Mouse (Mus musculus) intestine, embryonic 14.5 days (tissue): ENCODE measurements around the gene En2. TPM values are rescaled to one million over a fixed set of nuclear protein-coding genes. Genes with fewer than 3 reads are reported as not detected.
A peak's percentile ranks its signal among the peaks of the same experiment; 100 is the strongest.

ENCODE experiments used
- ATAC-seq: fragments of 200-750 bp; cut with Nextera tagmentation; replicated peaks from 2 replicates; pipeline ENCODE4 v1.8.0; 2017; ENCODE audit warnings: low read depth, moderate number of reproducible peaks, moderate TSS enrichment, moderate library complexity; ENCODE audit not compliant: low FRiP score, low TSS enrichment
- DNase-seq: peaks from one replicate; pipeline ENCODE4 v3.0.0-alpha.2; 2018; ENCODE audit warnings: low spot score
- H3K27ac ChIP-seq: fragments of 300-500 bp; sonication (generic); 2 replicates; pipeline ENCODE4 v1.5.1; 2014; ENCODE audit warnings: low read depth, mild to moderate bottlenecking, control low read depth
- H3K27me3 ChIP-seq: fragments of 300-500 bp; sonication (generic); replicated peaks from 2 replicates; pipeline ENCODE4 v1.6.1; 2014; ENCODE audit warnings: low read length, control low read depth; ENCODE audit not compliant: control insufficient read depth, insufficient read depth
- H3K36me3 ChIP-seq: fragments of 300-500 bp; sonication (generic); 2 replicates; pipeline ENCODE4 v1.6.1; 2014; ENCODE audit warnings: low read length, control low read depth; ENCODE audit not compliant: control insufficient read depth, insufficient read depth
- H3K4me1 ChIP-seq: fragments of 300-500 bp; sonication (generic); replicated peaks from 2 replicates; pipeline ENCODE4 v1.6.1; 2014; ENCODE audit warnings: low read length, control low read depth, mixed read lengths; ENCODE audit not compliant: control insufficient read depth, insufficient read depth
- H3K4me2 ChIP-seq: fragments of 300-500 bp; sonication (generic); 2 replicates; pipeline ENCODE4 v1.6.1; 2014; ENCODE audit warnings: low read length
- H3K4me3 ChIP-seq: fragments of 300-500 bp; sonication (generic); 2 replicates; pipeline ENCODE4 v1.5.1; 2014; ENCODE audit warnings: low read depth, low read length, control low read depth, mixed read lengths
- H3K9ac ChIP-seq: fragments of 300-500 bp; sonication (generic); 2 replicates; pipeline ENCODE4 v1.6.1; 2014; ENCODE audit warnings: mild to moderate bottlenecking, low read length
- H3K9me3 ChIP-seq: fragments of 300-500 bp; sonication (generic); 2 replicates; pipeline ENCODE4 v1.6.1; 2016; ENCODE audit warnings: low read length, control low read depth; ENCODE audit not compliant: control insufficient read depth
- WGBS: fragments of 180-500 bp; shearing (Covaris S2); extraction: QIAGEN DNeasy Blood & Tissue Kit; methylation state at CpG from one replicate; pipeline ENCODE4 v1.1.7; 2014; 5-methylcytosine and 5-hydroxymethylcytosine counted together
- polyA plus RNA-seq: library from polyadenylated mRNA; unstranded; fragments of >200 nt; fragmentation: Nextera tagmentation; extraction: Ambion mirVana; gene quantifications from 2 replicates; pipeline ENCODE4 v1.2.1, GENCODE M21; 2014

En2 gene
- not detected in 2 replicates for polyA plus RNA-seq

DNA sequence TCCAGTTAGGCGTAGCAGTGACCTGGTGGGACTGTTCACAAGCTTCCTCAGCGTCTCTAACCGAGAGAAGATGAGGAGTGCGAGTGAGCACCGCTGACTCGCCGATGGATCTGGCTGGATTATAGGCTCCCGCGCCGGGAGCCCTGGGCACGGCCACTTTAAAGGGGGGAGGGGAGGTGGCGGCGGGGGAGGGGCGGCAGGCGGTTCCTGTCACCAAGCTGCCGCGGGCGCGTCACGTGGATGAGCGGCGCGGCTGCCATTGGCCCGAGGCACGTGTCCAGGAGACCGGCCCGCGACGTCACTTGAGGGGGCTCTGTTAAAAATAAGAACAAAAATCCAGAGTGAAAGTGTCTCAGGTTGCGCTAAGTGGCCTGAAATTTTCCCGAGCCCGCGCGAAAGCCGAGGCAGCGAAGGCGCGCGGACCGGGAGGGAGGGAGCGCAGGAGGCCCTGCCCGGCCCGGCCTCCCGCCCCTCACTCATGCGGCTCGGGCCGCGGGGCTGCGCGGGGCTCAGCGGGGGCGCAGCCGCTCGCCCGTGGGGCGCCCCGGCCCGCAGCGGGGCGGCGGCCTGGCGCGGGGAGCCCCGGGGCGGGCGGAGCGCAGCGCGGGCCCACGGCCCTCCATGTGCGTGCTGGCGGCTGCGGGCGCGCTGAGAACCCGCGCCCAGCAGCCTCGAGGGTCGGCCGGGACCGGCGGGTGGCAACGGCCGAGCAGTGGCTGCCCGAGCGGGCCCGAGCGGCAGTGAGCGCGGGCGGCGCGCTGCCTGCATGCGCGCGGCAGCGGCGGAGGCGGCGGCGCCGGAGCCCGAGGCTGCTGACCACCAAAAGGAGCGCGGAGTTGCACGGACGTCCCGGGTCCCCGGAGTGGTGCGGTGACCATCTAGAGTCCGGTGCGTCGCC, at the start of gene En2:
Gene En2 (plus strand): TSS at position 337 of the 898 bp plus-strand sequence.
- Histone ChIP-seq H3K9ac (no peak within 1 kb of the TSS), H3K9me3 (no peaks in the 10 kb centered on the region), H3K27ac (no peak within 1 kb of the TSS), H3K4me3 (peak within 1 kb of the TSS; percentile 47), H3K27me3 (peaks cover 96% of the 10 kb centered on the region), H3K4me2 (peak within 1 kb of the TSS; percentile 86), H3K4me1 (0 out of 2 replicates have a peak, but pooled peaks cover 10% of the 10 kb centered on the region), H3K36me3 (no peaks in the 10 kb centered on the region)
- WGBS, result under 1% methylated on average over 69 of the region's 113 CpGs
- DNase-seq (peak; percentile 74), ATAC-seq (peak; percentile 44; the same call in 1 of the 2 replicates)

DNA sequence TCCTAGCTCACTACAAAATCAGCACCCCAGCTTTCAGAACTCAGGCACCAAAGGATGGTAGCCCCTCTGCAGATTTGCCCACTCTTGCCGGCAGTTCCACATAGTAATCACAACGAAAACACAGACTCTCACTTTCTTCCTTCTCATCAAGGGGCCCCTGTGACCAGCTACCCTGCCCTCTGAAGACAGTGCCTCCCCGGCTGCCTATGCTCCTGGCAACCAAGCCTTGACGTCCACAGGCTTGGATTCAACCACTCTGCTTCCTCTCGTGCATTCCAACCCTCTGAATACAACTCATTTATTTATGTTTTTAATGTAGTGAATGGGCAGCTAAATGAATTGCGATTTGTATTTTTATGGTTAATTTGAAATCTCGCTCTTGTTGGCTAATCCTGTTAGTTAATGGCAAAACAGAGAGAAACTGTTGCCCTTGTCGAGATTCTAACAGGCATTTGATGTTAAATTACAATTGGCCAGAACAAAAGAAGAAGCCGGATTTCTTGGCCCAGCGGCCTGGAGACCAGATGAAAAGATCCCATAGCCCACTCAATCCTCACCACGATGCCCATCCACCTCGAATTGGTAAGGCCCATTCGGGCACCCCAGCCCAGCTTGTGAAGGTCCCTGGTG, 48.1 kb upstream of the En2 start:
- Histone ChIP-seq H3K9ac (no peak overlapping the region), H3K27ac (no peak overlapping the region), H3K4me1 (no peaks in the 10 kb centered on the region), H3K4me2 (no peak overlapping the region), H3K4me3 (no peak overlapping the region), H3K36me3 (no peaks in the 10 kb centered on the region), H3K9me3 (no peaks in the 10 kb centered on the region), H3K27me3 (peaks cover 70% of the 10 kb centered on the region)
- ATAC-seq, result no peak
- DNase-seq, result no peak
- WGBS, result 5% methylated on average over 13 of the region's 13 CpGs

DNA sequence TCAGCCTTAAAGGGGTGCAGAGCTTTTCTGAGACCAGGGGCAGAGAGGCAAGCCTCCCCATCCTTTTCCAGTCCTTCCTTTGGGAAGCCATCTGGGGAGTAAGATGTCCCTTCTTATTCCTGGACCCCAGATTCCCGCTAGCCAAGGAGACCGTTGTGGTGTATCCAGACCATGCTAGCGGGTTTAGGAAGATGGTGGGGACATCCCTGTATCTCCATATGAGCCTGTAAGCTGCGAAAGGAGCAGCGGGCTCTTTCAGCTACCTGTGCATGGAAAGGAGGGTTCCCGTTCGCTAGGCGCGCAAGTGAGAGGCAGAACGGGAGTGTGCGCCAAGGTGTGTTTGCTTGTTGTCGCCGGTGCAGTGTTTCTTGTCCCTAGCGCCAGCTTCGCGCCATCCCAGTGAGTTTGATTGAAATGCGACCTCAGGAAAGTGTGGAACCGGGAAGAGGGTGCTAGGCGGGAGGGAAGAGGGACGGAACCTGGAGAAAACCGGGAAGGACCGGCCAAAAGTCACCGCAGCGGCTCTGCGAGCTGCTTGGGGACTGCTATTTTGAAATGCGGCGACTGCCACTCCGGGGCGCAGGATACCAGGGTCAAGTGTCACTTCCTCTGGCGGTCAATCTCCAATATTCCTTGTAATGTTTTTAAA, 47.5 kb upstream of the En2 start:
- no peak overlapping the region for H3K9ac ChIP-seq
- peaks cover 76% of the 10 kb centered on the region for H3K27me3 ChIP-seq
- H3K9me3 ChIP-seq, result no peaks in the 10 kb centered on the region
- H3K27ac ChIP-seq, result no peak overlapping the region
- H3K4me3 ChIP-seq, result peak overlapping the region; percentile 8
- H3K36me3 ChIP-seq, result no peaks in the 10 kb centered on the region
- ATAC-seq (no peak), DNase-seq (no peak)
- H3K4me2 ChIP-seq, result peak overlapping the region; percentile 14
- H3K4me1 ChIP-seq, result no peaks in the 10 kb centered on the region; the same call in 1 of the 2 replicates
- WGBS, result under 1% methylated on average over 30 of the region's 30 CpGs

DNA sequence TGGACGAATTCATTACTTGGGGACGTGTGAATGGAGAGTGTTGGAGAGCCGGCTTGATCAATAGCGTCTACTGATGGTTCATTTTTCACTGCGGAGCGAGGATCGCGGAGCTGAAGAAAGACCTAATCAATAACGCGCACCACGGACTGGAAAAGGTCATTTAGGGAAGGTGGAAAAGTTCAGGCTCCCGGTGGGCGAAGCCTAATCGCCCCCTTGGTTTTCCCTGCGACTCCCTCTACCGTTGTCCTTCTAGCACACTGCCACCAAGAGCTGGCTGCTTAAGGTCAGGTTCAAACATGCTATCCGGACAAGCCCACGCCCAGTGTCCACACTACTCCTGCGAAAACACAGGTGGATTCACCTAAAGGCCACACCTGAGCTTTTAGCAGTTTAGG, 47.0 kb upstream of the En2 start:
- ATAC-seq, result no peak
- Histone ChIP-seq H3K4me3 (peak overlapping the region; percentile 8), H3K9me3 (no peaks in the 10 kb centered on the region), H3K9ac (no peak overlapping the region), H3K4me2 (peak overlapping the region; percentile 14), H3K36me3 (no peaks in the 10 kb centered on the region), H3K4me1 (no peaks in the 10 kb centered on the region; the same call in 1 of the 2 replicates), H3K27me3 (peaks cover 80% of the 10 kb centered on the region), H3K27ac (no peak overlapping the region)
- whole genome bisulfite sequencing, result under 1% methylated on average over 19 of the region's 19 CpGs
- no peak for DNase-seq

DNA sequence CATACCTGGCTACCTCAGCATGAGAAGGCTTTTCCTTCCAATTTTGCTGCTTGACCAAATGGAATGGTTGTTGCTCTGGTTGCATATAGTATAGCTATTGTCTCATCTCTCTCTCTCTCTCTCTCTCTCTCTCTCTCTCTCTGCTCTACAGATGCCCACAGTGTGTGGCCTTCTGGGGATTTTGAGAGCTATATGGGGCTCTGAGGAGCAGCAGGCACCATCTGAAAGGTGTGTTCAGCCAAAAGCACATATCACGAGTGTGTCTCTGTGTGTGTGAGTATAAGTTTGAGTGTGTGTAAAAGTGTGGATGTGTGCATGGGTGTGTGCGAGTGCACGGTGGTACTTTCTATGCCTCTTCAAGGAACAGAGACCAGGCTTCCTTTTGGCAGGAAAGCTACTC, 45.9 kb upstream of the En2 start:
- DNase-seq, result no peak
- no peaks in the 10 kb centered on the region for H3K9me3 ChIP-seq

DNA sequence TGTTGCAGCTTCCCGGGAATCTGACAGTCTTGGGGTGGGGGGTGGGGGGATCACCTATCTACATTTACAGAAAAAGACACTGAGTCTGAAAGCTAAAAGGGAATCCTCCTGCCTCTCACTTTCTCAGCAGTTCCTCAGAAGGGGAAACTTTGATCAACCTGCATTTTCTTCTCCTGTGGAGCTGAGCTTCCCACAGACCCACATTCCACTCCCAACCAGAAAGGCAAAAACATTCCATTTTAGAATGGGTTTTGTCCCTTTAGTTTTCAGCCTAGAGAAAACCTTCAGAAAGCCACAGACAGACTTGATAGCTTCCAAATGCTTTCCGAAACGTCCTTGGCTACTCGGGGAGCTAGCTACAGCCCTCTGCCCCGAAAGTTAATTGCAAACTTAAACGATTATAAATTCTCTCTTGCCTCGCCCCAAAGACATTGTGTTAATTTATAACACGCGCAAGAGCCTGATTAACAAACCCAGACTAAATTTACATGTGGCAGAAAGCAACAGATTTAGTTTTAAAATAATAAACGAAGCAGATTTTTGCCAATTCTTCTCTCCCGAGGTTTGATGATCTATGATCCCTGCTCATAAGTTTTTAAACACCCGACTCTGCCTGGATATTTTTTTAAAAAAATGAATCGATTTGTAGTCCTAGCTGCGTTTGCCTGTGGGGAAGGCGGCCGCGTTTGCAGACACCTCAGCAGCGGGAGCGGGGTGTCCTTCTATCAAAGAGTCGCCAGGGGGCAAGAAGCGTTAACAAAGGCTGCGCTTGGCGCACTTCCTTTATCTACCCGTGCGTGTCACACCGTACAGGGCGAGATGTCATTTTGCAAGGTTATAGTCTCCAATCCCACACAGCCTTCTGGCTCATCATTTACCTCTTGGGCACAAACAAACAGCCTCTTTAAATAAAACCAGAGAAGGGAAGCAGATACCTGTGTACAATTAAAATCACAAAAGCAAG, 42.7 kb upstream of the En2 start:
- H3K4me3 ChIP-seq, result no peak overlapping the region
- no peaks in the 10 kb centered on the region; the same call in 1 of the 2 replicates for H3K4me1 ChIP-seq
- no peak overlapping the region for H3K27ac ChIP-seq
- ATAC-seq (peak; percentile 78; the same call in 1 of the 2 replicates), DNase-seq (peak; percentile 82)
- no peaks in the 10 kb centered on the region for H3K36me3 ChIP-seq
- H3K27me3 ChIP-seq, result peaks cover 99% of the 10 kb centered on the region
- WGBS, result 1% methylated on average over 27 of the region's 27 CpGs
- H3K9ac ChIP-seq, result no peak overlapping the region
- H3K4me2 ChIP-seq, result no peak overlapping the region
- H3K9me3 ChIP-seq, result no peaks in the 10 kb centered on the region

More for the DNA sequence above, 45.9 kb upstream of the En2 start:
- Histone ChIP-seq H3K4me3 (no peak overlapping the region), H3K27ac (no peak overlapping the region), H3K4me2 (no peak overlapping the region), H3K9ac (no peak overlapping the region), H3K27me3 (peaks cover 84% of the 10 kb centered on the region), H3K4me1 (no peaks in the 10 kb centered on the region; the same call in 1 of the 2 replicates), H3K36me3 (no peaks in the 10 kb centered on the region)
- WGBS, result 37% methylated on average over 3 of the region's 3 CpGs
- no peak for ATAC-seq

DNA sequence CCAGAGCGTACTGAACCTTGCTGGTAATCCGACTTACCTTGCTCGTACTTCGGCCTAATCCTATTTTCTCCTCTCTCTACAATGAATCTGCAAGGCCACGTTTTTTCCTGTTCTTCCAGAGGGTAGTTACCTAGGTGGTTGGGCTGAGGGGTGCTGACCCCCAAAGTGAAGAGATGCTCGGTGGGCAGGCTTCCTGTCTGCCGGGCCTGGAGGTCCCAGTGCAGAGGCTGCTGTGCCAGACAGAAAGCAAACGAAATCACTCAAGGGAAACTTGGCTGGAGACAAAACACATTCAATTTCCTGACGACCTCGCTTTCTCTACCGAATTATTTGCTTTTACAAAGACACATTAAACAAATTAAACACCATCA, 42.1 kb upstream of the En2 start:
- 4% methylated on average over 11 of the region's 11 CpGs for WGBS
- Histone ChIP-seq H3K36me3 (no peaks in the 10 kb centered on the region), H3K4me1 (no peaks in the 10 kb centered on the region; the same call in 1 of the 2 replicates), H3K27me3 (peaks cover 98% of the 10 kb centered on the region), H3K4me3 (no peak overlapping the region), H3K9ac (no peak overlapping the region), H3K9me3 (no peaks in the 10 kb centered on the region), H3K4me2 (no peak overlapping the region), H3K27ac (no peak overlapping the region)
- DNase-seq, result no peak
- ATAC-seq, result no peak
